Mouse (Mus musculus): ENCODE measurements around the gene Plin3. TPM values are rescaled to one million over a fixed set of nuclear protein-coding genes. Genes with fewer than 3 reads are reported as not detected.

Gene Plin3
- total RNA-seq, 2 experiments from 2014 or later = 7.7 to 11.4 TPM

DNA sequence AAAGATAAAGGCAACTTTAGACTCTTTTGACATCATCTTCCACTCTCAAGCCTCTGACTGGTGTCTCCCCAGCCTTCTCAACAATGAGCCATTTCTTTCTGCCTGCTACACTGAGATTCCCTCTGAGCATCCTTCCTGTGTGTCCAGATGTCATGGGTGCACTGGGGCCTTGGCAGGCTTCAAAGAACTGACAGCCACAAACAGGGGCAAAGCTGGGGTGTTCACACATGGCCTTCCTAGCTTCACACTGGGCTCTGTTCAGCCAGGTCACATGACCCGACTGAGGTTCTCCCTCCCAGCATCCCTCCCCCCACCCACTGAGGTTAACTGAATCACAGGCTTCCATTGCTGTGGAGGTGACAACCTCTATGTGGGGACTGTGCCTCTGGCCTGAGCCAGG is 3.5 kb upstream of the Plin3 start:
- Histone ChIP-seq H3K4me3 (no peak overlapping the region), H3K27ac (no peak overlapping the region)
- DNase-seq (ENCODE audit: extremely low spot score in 1 of 2, low spot score in 2 of 2) = no peak
- TF ChIP-seq CTCF (IDR thresholded peaks at IDR 0.05) = no peak
- intact Hi-C loops (cut with DNase I) = no loop called here

DNA sequence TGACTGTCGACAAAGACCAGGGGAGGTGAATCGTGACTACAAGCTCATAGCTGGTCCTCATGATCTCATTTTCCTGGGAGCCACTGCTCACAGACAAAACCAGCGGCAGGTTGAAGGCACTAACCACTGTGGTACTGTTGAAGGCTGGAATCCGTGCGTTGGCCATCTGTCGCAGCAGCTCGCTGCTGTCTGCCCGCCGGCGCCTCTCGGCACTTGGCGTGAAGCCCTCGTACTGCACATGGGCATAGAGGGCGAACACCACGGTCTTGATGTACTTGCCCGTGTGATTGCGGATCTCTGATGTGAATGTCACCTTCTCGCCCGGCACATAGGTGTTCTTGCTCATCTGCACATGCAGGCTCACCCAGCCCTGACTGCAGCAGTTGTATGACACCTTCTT is 1.6 kb upstream of the Plin3 start:
- DNase-seq (ENCODE audit: extremely low spot score in 1 of 2, low spot score in 2 of 2) = no peak
- intact Hi-C loops (cut with DNase I) = no loop called here
- H3K27ac ChIP-seq = no peak overlapping the region
- TF ChIP-seq CTCF (IDR thresholded peaks at IDR 0.05) = no peak
- no peak overlapping the region for H3K4me3 ChIP-seq

DNA sequence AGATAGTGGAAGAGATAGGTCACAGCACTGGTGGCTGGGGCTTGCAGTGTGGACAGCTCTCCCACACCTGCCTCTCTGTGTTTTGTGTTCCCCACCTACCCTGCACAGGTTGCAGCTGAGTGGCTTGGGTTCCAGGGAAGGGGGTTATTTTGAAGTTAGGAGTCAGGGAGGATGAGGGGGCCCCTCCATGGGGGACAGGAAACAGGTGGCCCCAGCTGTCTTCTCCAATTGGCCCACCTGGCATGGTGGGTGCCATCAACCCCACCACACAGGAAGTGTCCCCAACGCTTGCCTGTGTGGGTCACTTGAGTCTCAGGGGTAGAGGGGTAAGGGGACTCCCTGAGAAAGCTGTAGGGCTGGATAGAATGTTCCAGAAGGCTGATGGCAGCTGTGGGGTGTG is 618 bp upstream of the Plin3 start:
- DNase-seq (ENCODE audit: extremely low spot score in 1 of 2, low spot score in 2 of 2) = no peak
- Histone ChIP-seq H3K27ac (no peak overlapping the region), H3K4me3 (no peak overlapping the region)
- intact Hi-C loops (cut with DNase I) = no loop called here
- no peak for TF ChIP-seq CTCF (IDR thresholded peaks at IDR 0.05)

DNA sequence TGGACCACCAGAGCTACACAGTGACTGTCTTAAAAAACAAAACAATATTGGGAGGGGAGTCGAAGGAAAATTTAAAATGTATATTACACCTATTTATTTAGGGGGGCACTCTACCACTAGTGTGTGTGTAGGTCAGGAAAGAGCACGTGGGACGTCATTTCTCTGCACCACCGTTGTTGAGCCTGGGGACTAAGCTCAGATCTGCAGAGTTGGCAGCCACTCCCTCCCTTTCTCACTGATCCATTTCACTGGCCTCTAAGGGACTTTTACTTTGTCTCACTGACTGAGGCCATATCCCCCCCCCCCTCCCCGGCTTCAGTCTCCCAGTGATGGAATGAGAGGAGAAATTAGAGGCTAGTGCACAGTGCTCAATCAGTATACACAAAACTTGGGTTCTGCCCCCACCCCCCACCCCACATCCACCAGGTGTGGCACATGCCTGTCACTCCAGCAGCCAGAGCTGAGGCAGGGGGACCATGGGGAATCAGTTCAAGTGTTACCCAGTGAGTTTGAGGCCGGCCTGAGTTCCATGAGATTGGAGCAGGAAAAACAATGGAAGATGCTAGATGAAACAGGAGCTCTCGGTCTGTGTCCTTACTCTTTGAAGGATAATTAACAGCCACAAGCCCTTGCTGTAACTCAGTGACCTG is 722 bp downstream of the Plin3 start:
- intact Hi-C loops (cut with DNase I) = no loop called here
- Histone ChIP-seq H3K27ac (no peak overlapping the region), H3K4me3 (no peak overlapping the region)
- DNase-seq (ENCODE audit: extremely low spot score in 1 of 2, low spot score in 2 of 2) = no peak
- TF ChIP-seq CTCF (IDR thresholded peaks at IDR 0.05) = no peak

DNA sequence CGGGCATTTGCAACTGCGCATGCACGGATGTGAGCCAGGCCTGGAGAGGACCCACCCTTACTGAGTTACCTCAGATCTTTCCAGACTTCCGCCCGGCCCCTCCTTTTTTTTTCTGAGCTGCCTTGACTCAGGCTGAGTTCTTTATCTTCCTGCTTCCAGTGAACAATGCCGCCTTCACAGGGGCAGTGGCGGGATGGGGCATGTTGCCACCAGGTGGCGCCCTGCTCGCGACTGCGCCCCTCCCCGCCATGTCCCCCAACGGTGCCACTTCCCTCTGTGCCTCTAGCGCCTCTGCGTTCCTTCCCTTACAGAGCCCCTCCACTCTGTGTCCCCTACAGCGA is 1.5 kb downstream of the Plin3 start:
- Histone ChIP-seq H3K27ac (peak overlapping the region; percentile 20; the same call in 1 of the 2 replicates), H3K4me3 (peak overlapping the region; percentile 40; the same call in 1 of the 2 replicates)
- DNase-seq (ENCODE audit: extremely low spot score in 1 of 2, low spot score in 2 of 2) = peak; percentile 56 to 68
- intact Hi-C loops (cut with DNase I) = no loop called here
- TF ChIP-seq CTCF (IDR thresholded peaks at IDR 0.05) = peak; percentile 87

DNA sequence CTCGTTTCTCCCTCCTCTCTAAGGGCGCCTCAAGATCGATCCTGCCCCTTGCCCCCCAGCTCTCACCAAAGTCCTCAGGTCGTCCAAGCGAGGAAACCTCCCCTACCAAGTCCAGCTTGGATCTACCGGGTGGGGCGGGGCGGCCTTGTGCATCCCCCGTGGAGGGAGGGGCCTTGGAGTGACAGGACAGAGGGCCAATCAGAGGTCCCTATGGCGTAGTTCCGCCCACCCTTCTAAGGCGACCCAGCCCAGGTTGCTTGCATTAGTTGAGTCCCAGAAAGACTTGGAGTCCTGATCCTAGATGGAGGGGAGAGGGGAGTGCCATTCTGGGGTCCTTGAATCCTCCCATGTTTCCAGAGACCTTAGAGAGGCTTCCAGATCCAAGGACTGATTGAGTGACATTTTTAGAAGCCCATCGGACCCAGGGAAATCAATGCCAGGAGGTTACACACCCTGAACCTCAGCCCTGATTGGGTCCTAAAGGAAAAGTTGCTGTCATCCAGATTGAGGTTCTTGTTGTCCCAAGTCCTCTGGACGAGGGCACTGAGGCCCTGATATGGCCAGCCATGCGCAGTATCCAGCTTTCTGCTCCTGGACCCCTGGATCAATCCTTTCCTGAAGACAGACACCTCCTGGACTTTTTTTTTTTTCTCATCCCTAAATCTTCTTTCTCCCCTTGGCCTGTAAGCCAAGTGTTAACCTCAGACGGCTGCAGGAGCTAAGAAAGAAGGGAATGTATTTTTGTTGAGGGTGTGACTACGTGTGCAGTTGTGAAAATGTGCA is 2.1 kb downstream of the Plin3 start:
- no peak for TF ChIP-seq CTCF (IDR thresholded peaks at IDR 0.05)
- intact Hi-C loops (cut with DNase I) = no loop called here

DNA sequence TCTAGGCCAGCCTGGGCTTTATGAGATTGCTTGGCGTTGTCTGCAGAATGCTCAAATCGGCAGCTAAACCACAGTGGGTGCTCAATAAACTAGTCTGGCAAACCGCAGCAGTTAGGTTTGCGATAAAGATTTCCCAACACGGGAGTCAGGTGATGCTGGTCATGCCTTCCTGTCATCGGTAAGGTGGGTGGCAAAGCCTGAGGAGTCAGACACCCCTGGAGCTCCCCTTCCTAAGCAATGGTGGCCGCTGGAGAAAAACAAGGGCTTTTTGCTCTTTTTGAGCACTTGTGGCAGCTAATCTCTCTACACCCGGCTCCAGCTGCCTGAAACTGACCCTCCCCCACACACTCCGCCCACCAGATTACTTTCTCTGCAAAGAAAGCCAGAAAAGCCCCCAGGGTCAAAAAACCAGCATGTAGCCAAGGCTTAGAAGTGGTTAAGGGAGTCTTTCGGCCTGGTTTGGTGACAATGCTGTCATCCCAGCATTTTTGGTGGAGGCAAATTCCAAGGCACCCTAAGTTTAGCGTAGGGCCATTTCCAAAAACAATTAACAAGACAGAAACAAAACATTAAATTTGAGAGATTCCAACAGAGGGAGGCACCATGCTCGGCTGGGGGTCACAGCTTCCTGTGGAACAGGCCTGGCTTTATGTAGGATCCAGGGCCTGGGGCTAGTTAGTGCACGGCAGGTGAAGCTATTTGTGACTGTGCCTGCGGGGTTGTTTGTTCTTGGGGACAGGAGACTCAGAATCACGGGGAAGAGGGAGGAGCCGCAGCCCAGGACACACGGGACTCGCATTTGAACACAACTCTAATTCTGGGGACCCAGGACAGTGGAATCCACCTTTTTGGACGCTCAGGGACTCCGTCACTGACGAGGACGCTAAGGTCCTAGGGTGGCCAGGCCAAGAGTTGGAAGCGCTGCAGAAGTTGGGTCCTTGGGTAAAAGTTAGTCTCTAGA is 3.0 kb downstream of the Plin3 start:
- DNase-seq (ENCODE audit: extremely low spot score in 1 of 2, low spot score in 2 of 2) = no peak
- peak overlapping the region; percentile 74 for H3K27ac ChIP-seq
- peak overlapping the region; percentile 40 for H3K4me3 ChIP-seq
- intact Hi-C loops (cut with DNase I) = no loop called here
- no peak for TF ChIP-seq CTCF (IDR thresholded peaks at IDR 0.05)

More for the DNA sequence above, 2.1 kb downstream of the Plin3 start:
- peak overlapping the region; percentile 75 for H3K27ac ChIP-seq
- DNase-seq (ENCODE audit: extremely low spot score in 1 of 2, low spot score in 2 of 2) = peak; percentile 49 to 69
- H3K4me3 ChIP-seq = peak overlapping the region; percentile 40

DNA sequence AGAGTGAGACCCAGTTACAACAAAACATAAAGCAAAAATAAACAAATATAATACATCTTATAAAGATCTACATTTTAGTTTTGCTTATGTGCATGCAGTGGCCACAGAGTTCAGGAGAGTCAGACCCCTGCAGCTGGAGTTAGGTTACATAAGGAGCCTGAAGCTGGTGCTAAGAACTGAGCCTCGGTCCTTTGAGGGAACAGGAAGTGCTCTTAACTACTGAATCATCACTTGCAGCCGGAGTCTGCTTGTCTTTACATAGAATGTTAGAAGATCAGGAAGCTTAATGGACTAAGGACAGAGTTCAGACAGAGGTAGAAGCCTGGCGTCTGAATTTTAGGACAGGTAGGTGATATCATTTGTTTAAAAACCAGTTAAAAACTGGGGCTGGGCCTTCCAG is 3.8 kb downstream of the Plin3 start:
- no peak for DNase-seq (ENCODE audit: extremely low spot score in 1 of 2, low spot score in 2 of 2)
- Histone ChIP-seq H3K4me3 (no peak overlapping the region), H3K27ac (no peak overlapping the region)
- TF ChIP-seq CTCF (IDR thresholded peaks at IDR 0.05) = no peak
- intact Hi-C loops (cut with DNase I) = no loop called here

DNA sequence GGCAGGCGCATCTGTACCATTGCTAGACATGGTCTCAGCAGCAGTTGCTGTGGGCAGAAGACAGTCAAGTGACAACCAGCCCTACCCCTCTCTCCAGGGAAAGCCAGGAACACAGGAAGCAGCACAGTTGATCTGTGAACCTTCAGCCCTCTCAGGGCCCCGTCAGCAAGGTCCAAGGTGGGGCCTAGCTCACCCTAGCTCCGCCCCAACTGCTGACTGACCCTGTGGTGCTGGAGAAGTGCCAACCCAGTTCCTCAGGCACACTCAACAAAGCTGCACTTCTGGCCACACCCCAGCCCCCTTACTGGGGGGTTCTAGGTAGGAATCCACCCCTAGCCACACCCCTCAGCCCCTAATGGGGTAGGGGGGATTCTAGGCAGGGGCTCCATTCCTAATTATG is 4.8 kb downstream of the Plin3 start:
- peak overlapping the region; percentile 13; the same call in 1 of the 2 replicates for H3K27ac ChIP-seq
- TF ChIP-seq CTCF (IDR thresholded peaks at IDR 0.05) = no peak
- intact Hi-C loops (cut with DNase I) = no loop called here
- no peak for DNase-seq (ENCODE audit: extremely low spot score in 1 of 2, low spot score in 2 of 2)
- no peak overlapping the region for H3K4me3 ChIP-seq

DNA sequence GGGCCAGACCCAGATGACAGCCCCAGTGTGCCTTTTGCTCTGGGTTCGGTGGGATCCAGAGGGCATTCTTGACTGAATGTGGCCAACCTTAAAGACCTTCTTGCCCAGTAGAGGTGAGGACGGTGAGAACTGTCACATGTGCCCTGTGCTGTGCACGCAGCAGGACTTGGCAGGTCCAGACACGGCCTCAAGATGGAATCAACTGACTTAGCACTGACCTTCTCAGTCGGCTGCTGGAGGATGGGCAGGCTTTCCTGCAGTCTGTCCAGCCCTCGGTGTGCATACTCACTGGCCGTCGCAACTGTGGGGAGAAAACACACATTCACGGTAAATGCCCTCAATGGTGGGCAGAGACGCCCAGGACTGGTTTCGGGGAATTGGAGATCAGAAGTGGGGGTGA is 6.7 kb downstream of the Plin3 start:
- no peak for DNase-seq (ENCODE audit: extremely low spot score in 1 of 2, low spot score in 2 of 2)
- intact Hi-C loops (cut with DNase I) = no loop called here
- no peak for TF ChIP-seq CTCF (IDR thresholded peaks at IDR 0.05)
- no peak overlapping the region for H3K27ac ChIP-seq
- H3K4me3 ChIP-seq = no peak overlapping the region

DNA sequence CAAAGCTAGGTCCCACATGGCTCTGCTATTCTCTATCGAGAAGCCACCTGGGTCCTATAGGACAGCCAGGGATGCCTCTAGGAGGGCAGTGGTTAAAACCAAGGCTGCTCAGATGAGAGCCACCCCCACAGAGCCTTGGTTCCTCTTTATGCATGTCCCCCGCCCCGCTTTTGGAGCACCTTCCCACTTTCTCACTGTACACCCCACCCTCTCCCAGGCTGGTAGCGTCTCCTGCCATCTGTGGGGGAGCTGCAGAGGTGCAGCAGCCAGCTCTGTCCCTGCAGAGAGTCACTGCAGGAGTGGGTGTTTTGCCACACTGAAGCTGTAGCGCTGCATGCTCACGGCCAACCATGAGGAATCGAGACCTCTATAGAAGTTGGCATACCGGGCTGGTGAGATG is 9.4 kb downstream of the Plin3 start:
- Histone ChIP-seq H3K27ac (peak overlapping the region; percentile 85), H3K4me3 (no peak overlapping the region)
- DNase-seq (ENCODE audit: extremely low spot score in 1 of 2, low spot score in 2 of 2) = peak in 1 of 2 experiments; percentile 57
- no peak for TF ChIP-seq CTCF (IDR thresholded peaks at IDR 0.05)
- intact Hi-C loops (cut with DNase I) = loop anchor here (5.0 kb wide), 1 partner anchor 209 kb away; no protein-coding TSS in a partner anchor

DNA sequence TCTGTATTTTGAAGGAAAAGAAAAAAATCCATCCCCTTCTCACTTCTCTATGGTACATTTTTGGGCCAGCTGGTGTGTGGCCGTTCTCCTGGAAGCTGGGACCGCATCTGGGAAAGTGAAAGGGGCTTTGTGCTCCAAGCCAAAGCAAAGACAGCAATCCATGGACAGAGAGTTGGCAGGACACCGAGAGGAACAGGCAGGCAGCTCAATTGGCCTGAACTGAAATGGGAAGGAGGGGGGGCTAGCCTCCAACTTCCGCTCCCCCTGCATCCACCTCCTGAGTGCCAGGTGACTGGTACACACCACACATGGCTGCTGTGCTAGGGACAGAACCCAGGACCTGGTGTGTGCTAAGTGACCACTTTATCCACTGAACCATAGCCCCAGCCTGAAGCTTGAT is 9.9 kb downstream of the Plin3 start:
- TF ChIP-seq CTCF (IDR thresholded peaks at IDR 0.05) = no peak
- no peak for DNase-seq (ENCODE audit: extremely low spot score in 1 of 2, low spot score in 2 of 2)
- H3K4me3 ChIP-seq = no peak overlapping the region
- intact Hi-C loops (cut with DNase I) = loop anchor here (5.0 kb wide), 1 partner anchor 209 kb away; no protein-coding TSS in a partner anchor
- H3K27ac ChIP-seq = peak overlapping the region; percentile 85

All from left cerebral cortex, adult 2 months (tissue).